Mouse (Mus musculus) liver, postnatal 0 days (tissue): ENCODE results near the gene Gm42420.

Source experiments
- CTCF ChIP-seq: sonication (generic); IDR thresholded peaks from 2 replicates; pipeline ENCODE4 v1.5.1; 2016; ENCODE audit warnings: antibody characterized with exemption, low read depth
- EP300 ChIP-seq: IDR thresholded peaks from 2 replicates; pipeline ENCODE4 v1.6.1; 2016; ENCODE audit warnings: antibody characterized with exemption, low read depth, mild to moderate bottlenecking

DNA sequence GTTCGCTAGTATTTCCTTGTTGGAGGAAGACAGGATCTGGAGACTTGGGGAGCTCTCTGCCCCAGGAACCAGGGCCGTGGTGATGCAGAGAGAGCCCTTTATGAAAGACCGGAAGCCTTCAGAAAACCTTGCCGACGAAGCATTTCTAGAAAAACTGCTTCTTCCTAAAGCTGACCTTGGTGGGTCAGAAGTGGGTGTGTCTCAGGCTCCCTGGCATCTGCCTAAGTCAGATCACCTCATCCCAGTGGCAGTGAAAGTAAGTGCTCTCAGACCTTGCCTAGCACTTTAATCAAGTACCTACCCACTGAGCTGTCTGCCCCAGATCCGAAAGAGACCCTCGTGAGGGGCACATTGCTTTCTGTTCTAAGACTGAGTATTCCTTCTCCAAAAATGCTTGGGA lies 10.6 kb upstream of the Gm42420 start:
- TF ChIP-seq CTCF (no peak), EP300 (no peak)
